Mouse (Mus musculus) C2C12 (cell line): ENCODE data around the gene Gm20920. TPM values are rescaled to one million over a fixed set of nuclear protein-coding genes. Genes with fewer than 3 reads are reported as not detected.
"Not testable (repeated sequence)": the region's sequence is repeated elsewhere in the genome, so short reads cannot be mapped to it uniquely, and the experiment has no call there.

ENCODE experiments used
- H3K27me3 ChIP-seq: one replicate; pipeline ENCODE4 v1.6.1; 2011; ENCODE audit not compliant: control insufficient read depth, insufficient read depth, insufficient read length
- H3K36me3 ChIP-seq: one replicate; pipeline ENCODE4 v1.6.1; 2011; ENCODE audit not compliant: control insufficient read depth, insufficient read depth
- H3K4me3 ChIP-seq: one replicate; pipeline ENCODE4 v1.5.1; 2011; ENCODE audit warnings: mild to moderate bottlenecking, control low read depth; ENCODE audit not compliant: poor library complexity, insufficient read depth, severe bottlenecking
- H3K79me2 ChIP-seq: one replicate; pipeline ENCODE4 v1.6.1; 2011; ENCODE audit not compliant: control insufficient read depth, insufficient read depth
- H3K79me3 ChIP-seq: one replicate; pipeline ENCODE4 v1.6.1; 2011; ENCODE audit warnings: low read depth, control low read depth
- H3ac ChIP-seq: one replicate; pipeline ENCODE3; 2011; ENCODE audit warnings: low read depth; ENCODE audit not compliant: control insufficient read depth, insufficient read length
- long read RNA-seq, 2 experiments: library from polyadenylated mRNA; unstranded; transcript quantifications; one replicate each; pipeline ENCODE4 v2.0.0; 2019 to 2020
- polyA plus RNA-seq: library from polyadenylated mRNA; unstranded; fragments of >200 nt; fragmentation: generic; extraction: Trizol; gene quantifications from one replicate; pipeline ENCODE4 v1.2.1, GENCODE M21; 2012; ENCODE audit warnings: missing spikeins

Gene Gm20920
- not detected for polyA plus RNA-seq
- long read RNA-seq, experiment 1: 0 reads
- long read RNA-seq, experiment 2: 0 reads

DNA sequence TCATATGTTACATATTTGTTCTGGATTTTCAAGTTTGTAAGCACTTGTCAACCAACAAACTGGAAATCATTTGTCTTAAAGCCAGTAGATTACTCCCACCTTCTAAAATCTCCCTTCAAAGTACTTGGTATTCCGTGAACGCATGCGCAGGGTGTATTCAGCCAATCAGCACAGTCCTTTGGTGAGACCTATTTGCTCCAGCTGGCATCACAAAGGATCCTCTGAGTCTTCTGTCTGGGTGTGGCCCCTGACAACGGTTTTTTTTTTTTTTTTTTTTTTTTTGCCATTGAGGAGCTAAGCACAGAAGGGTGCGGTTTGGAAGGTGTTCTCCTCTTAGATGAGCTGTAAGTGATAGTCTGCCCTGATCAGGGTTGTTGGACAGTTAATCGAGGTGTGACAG, at the start of gene Gm20920:
Gene Gm20920, plus strand, starts transcription at position 301 of the 400 bp plus-strand sequence.
- H3K27me3 ChIP-seq, H3K36me3 ChIP-seq, H3K79me2 ChIP-seq, H3K79me3 ChIP-seq, H3K4me3 ChIP-seq, H3ac ChIP-seq: not testable (repeated sequence)
